Mouse (Mus musculus): ENCODE results near the gene Pold4.
A peak's percentile ranks its signal among the peaks of the same experiment; 100 is the strongest.

Gene Pold4

GRCm38 (mm10) chr19:4231253-4232185 is at the start of gene Pold4:
Gene Pold4, plus strand, starts transcription at chr19:4231899.
- peak; percentile 79 for ATAC-seq (ENCODE audit: insufficient number of reproducible peaks, low FRiP score, low TSS enrichment)

GRCm38 (mm10) chr19:4183689-4184088 is 48.0 kb upstream of the Pold4 start:
- ATAC-seq (ENCODE audit: insufficient number of reproducible peaks, low FRiP score, low TSS enrichment), result no peak

GRCm38 (mm10) chr19:4184976-4185975 is 46.4 kb upstream of the Pold4 start:
- no peak for ATAC-seq (ENCODE audit: insufficient number of reproducible peaks, low FRiP score, low TSS enrichment)

GRCm38 (mm10) chr19:4187303-4187702 is 44.4 kb upstream of the Pold4 start:
- no peak for ATAC-seq (ENCODE audit: insufficient number of reproducible peaks, low FRiP score, low TSS enrichment)

GRCm38 (mm10) chr19:4189051-4189620 is 42.6 kb upstream of the Pold4 start:
- ATAC-seq (ENCODE audit: insufficient number of reproducible peaks, low FRiP score, low TSS enrichment), result no peak

GRCm38 (mm10) chr19:4190831-4191334 is 40.8 kb upstream of the Pold4 start, which contains the start of gene Tbc1d10c:
Gene Tbc1d10c, minus strand, starts transcription at chr19:4191284.
- no peak for ATAC-seq (ENCODE audit: insufficient number of reproducible peaks, low FRiP score, low TSS enrichment)

- peak; percentile 70 for ATAC-seq (ENCODE audit: insufficient number of reproducible peaks, low FRiP score, low TSS enrichment)
Observed at GRCm38 (mm10) chr19:4191528-4192250, 40.0 kb upstream of the Pold4 start, which contains the start of gene Ppp1ca. Gene Ppp1ca, plus strand, starts transcription at chr19:4192065.

GRCm38 (mm10) chr19:4192251-4192985 is 39.3 kb upstream of the Pold4 start:
- ATAC-seq (ENCODE audit: insufficient number of reproducible peaks, low FRiP score, low TSS enrichment), result no peak

GRCm38 (mm10) chr19:4193129-4193528 is 38.6 kb upstream of the Pold4 start:
- ATAC-seq (ENCODE audit: insufficient number of reproducible peaks, low FRiP score, low TSS enrichment), result no peak

- no peak for ATAC-seq (ENCODE audit: insufficient number of reproducible peaks, low FRiP score, low TSS enrichment)
Observed at GRCm38 (mm10) chr19:4194021-4194724, 37.5 kb upstream of the Pold4 start.

GRCm38 (mm10) chr19:4194776-4195650 is 36.7 kb upstream of the Pold4 start:
- ATAC-seq (ENCODE audit: insufficient number of reproducible peaks, low FRiP score, low TSS enrichment), result no peak

GRCm38 (mm10) chr19:4196048-4196447 is 35.7 kb upstream of the Pold4 start:
- no peak for ATAC-seq (ENCODE audit: insufficient number of reproducible peaks, low FRiP score, low TSS enrichment)

- ATAC-seq (ENCODE audit: insufficient number of reproducible peaks, low FRiP score, low TSS enrichment), result no peak
Observed at GRCm38 (mm10) chr19:4196548-4196947, 35.2 kb upstream of the Pold4 start.

GRCm38 (mm10) chr19:4197180-4197579 is 34.5 kb upstream of the Pold4 start:
- no peak for ATAC-seq (ENCODE audit: insufficient number of reproducible peaks, low FRiP score, low TSS enrichment)

- ATAC-seq (ENCODE audit: insufficient number of reproducible peaks, low FRiP score, low TSS enrichment), result peak; percentile 75; the same call in 1 of the 2 replicates
Observed at GRCm38 (mm10) chr19:4201291-4201909, 30.3 kb upstream of the Pold4 start, which contains the start of gene Rad9a. Gene Rad9a, minus strand, starts transcription at chr19:4201662.

GRCm38 (mm10) chr19:4202149-4202548 is 29.6 kb upstream of the Pold4 start:
- ATAC-seq (ENCODE audit: insufficient number of reproducible peaks, low FRiP score, low TSS enrichment), result no peak

GRCm38 (mm10) chr19:4203148-4203547 is 28.6 kb upstream of the Pold4 start:
- no peak for ATAC-seq (ENCODE audit: insufficient number of reproducible peaks, low FRiP score, low TSS enrichment)

Measured in cerebellum, adult (tissue).